Mouse (Mus musculus) cerebellum, adult 2 months (tissue): ENCODE measurements at regions not wholly inside any gene's neighbourhood (a gene's known extent, or its start where the extent isn't known, plus 50 kb on each side); places are given as distances from the start of the nearest gene placed in this dataset.

Experiments
- DNase-seq, 2 experiments: peaks; one replicate each; pipeline ENCODE4 v3.0.0; 2021
- H3K27ac ChIP-seq: fragments of 200-500 bp; 2 replicates; pipeline ENCODE4 v1.5.1; 2012; ENCODE audit warnings: low read length, control low read depth, inconsistent platforms; ENCODE audit not compliant: insufficient read depth
- H3K27me3 ChIP-seq: fragments of 200-500 bp; 2 replicates; pipeline ENCODE4 v1.6.1; 2012; ENCODE audit warnings: inconsistent platforms, mild to moderate bottlenecking, low read length, moderate library complexity; ENCODE audit not compliant: control insufficient read depth, insufficient read depth
- H3K4me1 ChIP-seq: fragments of 200-500 bp; 2 replicates; pipeline ENCODE4 v1.6.1; 2011; ENCODE audit warnings: low read length; ENCODE audit not compliant: control insufficient read depth, insufficient read depth
- H3K4me3 ChIP-seq: fragments of 200-500 bp; replicated peaks from 2 replicates; pipeline ENCODE3; 2011; ENCODE audit warnings: mild to moderate bottlenecking, low read depth, low read length, control low read depth; ENCODE audit not compliant: insufficient read depth
- CTCF ChIP-seq: fragments of 200-500 bp; IDR thresholded peaks from 2 replicates; pipeline ENCODE4 v1.5.1; 2011; ENCODE audit warnings: low read depth, mild to moderate bottlenecking, control low read depth, low read length, moderate library complexity, borderline replicate concordance; ENCODE audit not compliant: insufficient read depth
- POLR2A ChIP-seq: fragments of 200-500 bp; IDR thresholded peaks from 2 replicates; pipeline ENCODE4 v1.6.1; 2011; ENCODE audit warnings: low read length, control low read depth, borderline replicate concordance; ENCODE audit not compliant: insufficient read depth
- WGBS: fragments of 180-500 bp; shearing (Covaris S2); methylation state at CpG from one replicate; pipeline ENCODE4 v1.1.7; 2018; 5-methylcytosine and 5-hydroxymethylcytosine counted together

DNA sequence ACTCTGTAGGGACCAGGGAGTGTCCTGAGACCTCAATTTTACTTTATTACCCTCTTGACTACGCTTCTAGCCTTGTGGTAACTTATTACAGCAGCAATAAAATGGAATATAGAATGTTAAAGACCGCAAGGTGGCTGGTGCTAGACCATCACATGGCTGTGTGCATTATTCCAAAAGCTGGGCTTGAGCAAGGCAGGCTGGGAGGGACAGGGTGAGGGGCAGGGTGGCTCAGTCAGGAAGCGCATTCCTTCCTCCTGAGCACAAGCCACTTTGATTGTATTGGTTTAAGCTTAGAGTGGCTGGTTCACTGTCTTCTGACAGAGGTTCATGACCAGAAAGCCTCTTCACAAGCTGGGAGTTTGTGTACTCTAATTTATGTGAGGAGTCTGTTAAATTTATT is 74.6 kb upstream of the Pgrmc2 start:
- Histone ChIP-seq H3K27me3 (no peaks in the 10 kb centered on the region), H3K4me3 (no peak overlapping the region), H3K4me1 (no peaks in the 10 kb centered on the region), H3K27ac (no peak overlapping the region)
- DNase-seq, result no peak
- 96% methylated on average over 3 of the region's 3 CpGs for WGBS
- TF ChIP-seq CTCF (no peak), POLR2A (no peak)

DNA sequence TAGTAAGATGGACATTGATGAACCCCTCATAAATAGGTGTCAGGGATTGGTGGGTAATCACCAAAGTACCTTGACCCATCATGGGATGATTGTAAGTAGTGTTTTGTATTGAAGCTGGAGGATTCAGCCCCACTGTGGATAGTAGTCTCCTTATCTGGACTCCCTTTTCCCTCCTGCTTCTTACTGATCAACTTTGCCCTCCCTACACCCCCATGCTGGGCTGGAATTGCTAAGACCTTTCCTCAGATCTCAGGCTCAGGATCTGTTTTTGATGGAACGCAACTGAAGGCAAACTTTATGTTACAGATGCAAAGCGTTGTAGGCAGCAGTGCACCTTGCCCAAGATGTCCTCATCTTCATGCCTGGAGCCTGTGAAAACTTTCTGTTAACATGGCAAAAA is 73.7 kb upstream of the Pgrmc2 start:
- Histone ChIP-seq H3K27me3 (no peaks in the 10 kb centered on the region), H3K4me1 (no peaks in the 10 kb centered on the region), H3K4me3 (no peak overlapping the region), H3K27ac (no peak overlapping the region)
- WGBS, result 93% methylated on average over 2 of the region's 2 CpGs
- no peak for DNase-seq
- TF ChIP-seq CTCF (no peak), POLR2A (no peak)

DNA sequence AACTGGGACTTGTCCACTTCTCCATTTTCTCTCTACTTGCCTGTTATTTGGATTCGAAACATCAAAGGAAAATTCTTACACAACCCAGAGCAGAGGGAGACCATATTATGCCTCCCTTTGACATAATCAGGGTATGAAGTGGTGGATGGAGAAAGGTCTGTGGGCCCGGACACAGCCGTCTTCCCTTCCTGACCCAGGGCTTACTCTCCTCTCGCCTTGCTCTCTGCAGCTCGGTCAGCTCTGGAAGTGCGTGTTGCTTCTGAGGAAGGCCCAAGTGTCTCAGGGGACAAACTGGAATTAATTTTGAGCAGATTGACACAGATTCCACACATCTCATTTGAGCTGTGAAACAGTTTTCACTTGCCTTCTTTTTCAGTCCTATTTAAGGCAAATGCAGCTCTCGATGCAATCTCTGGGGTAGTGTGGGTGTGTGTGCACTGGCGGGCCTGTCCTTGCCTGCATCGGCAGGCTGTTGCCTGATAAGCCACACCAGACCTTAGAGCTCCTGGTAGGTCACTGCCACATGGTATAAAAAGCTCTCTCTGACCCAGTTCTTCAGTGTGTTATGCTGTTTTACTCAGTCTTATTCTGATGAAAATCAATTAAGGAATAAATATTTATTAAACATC is 72.4 kb upstream of the Pgrmc2 start:
- DNase-seq, result peak in 1 of 2 experiments; percentile 8
- no peak for TF ChIP-seq CTCF
- TF ChIP-seq POLR2A, result no peak
- no peak overlapping the region for H3K27ac ChIP-seq
- WGBS, result 75% methylated on average over 9 of the region's 9 CpGs
- H3K27me3 ChIP-seq, result no peaks in the 10 kb centered on the region
- no peaks in the 10 kb centered on the region for H3K4me1 ChIP-seq
- no peak overlapping the region for H3K4me3 ChIP-seq

DNA sequence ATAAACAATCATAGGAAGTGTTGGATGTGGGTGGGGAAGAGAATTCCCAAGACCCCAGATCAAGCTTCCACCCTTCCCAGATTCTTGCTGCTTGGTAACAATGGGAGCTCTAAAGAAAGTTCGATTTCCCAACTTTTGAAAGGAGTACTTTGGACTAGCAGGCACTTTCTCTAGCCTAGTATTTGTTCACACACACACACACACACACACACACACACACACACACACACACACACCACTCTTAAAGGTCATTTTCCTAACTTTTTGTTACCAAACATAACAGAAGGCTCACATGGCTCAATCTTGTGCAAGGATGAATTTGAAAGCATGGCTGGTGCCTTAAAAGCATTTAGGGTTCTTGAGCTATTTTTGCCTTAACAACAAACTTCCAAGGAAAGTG is 71.6 kb upstream of the Pgrmc2 start:
- Histone ChIP-seq H3K4me3 (no peak overlapping the region), H3K4me1 (no peaks in the 10 kb centered on the region), H3K27me3 (no peaks in the 10 kb centered on the region), H3K27ac (no peak overlapping the region)
- no peak for DNase-seq
- TF ChIP-seq POLR2A (no peak), CTCF (no peak)
- 67% methylated on average over 1 of the region's 1 CpGs for WGBS

DNA sequence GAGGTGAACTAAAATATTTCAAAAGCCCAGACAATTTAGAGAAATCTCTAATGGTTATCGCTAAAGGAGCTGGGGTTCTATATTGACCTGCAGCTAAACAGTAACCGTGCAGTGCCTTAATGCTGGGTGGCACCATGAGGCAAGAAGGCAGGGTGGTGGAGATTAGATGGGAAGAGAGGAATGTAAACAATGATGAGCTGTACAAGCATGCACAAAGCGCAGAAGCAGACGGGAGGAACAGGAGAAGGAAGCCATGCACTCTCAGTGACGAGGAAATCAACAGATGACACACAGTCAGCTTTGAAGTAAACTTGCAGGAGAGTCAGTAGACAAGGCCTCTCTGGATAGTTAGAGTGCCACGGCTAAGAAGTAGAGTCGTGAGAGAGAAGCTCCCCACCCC is 69.1 kb upstream of the Pgrmc2 start:
- no peak overlapping the region for H3K27ac ChIP-seq
- no peak for TF ChIP-seq POLR2A
- no peak for TF ChIP-seq CTCF
- no peaks in the 10 kb centered on the region for H3K4me1 ChIP-seq
- 87% methylated on average over 7 of the region's 7 CpGs for WGBS
- no peaks in the 10 kb centered on the region for H3K27me3 ChIP-seq
- H3K4me3 ChIP-seq, result no peak overlapping the region
- no peak for DNase-seq

DNA sequence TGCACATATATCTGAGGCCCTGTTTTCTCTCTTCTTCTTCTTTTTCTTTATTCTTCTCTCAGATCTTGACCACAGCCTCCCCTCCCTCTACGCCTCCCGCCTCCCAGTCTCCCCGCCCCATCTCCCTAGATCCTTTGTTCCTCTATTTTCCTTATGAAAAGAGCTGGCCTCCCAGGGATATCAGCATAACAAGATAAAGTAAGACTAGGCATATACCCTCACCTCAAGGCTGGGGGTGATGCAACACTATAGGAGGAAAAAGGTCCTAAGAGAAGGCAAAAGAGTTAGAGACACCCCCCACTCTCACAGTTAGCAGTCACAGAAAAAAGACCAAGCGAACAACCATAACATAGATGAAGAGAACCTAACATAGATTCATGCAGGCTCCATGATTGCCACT is 57.5 kb upstream of the Pgrmc2 start:
- TF ChIP-seq POLR2A (no peak), CTCF (no peak)
- no peaks in the 10 kb centered on the region for H3K4me1 ChIP-seq
- no peaks in the 10 kb centered on the region for H3K27me3 ChIP-seq
- H3K27ac ChIP-seq, result no peak overlapping the region
- no peak for DNase-seq
- no peak overlapping the region for H3K4me3 ChIP-seq
- WGBS, result 92% methylated on average over 4 of the region's 4 CpGs

DNA sequence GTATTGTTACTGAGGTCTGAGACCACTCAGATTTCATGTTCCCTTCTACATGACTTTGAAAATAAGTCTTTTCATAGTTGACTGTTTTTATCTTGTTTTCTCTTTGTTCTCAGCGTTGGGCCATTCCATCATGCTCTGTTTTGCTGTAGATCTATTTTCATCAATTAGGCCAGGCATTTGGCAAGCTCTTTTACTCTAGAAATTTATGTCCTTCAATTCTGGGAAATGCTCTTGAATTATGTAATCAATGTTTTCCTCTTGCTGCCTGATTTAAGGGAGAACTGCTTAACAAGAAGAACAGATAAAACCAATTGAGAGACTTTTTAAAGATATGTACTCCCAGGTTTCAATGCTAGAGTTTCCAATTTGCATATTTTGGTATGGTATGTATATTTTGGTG is 55.1 kb upstream of the Pgrmc2 start:
- no peak overlapping the region for H3K27ac ChIP-seq
- H3K27me3 ChIP-seq, result no peaks in the 10 kb centered on the region
- WGBS, result 69% methylated on average over 1 of the region's 1 CpGs
- no peak overlapping the region for H3K4me3 ChIP-seq
- H3K4me1 ChIP-seq, result no peaks in the 10 kb centered on the region
- TF ChIP-seq POLR2A (no peak), CTCF (no peak)
- no peak for DNase-seq

DNA sequence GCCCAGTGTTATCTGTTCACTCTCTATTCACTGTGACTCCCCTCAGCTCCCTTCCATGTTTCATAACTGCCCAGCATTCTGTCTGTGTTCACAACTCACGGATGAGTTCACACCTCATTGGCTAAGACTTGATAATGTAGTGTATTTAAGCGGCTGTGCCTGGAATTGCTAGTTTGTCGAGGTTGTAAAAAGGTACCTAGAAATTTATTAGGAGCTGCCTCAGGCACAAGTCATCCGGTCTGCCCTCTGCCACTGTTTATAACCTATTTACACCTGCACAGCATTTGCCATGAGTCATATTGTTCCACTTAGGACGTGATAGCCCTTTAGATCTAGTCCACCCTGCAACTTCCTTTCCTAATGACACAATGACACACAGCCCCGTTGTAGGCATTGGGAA is 50.0 kb upstream of the Pgrmc2 start:
- WGBS, result 80% methylated on average over 6 of the region's 6 CpGs
- Histone ChIP-seq H3K27me3 (no peaks in the 10 kb centered on the region), H3K4me1 (no peaks in the 10 kb centered on the region), H3K27ac (no peak overlapping the region), H3K4me3 (no peak overlapping the region)
- TF ChIP-seq POLR2A (no peak), CTCF (no peak)
- DNase-seq, result no peak
